Mouse (Mus musculus) E14TG2a.4 (cell line): ENCODE measurements around the gene Cops2.

Experiments used
- CTCF ChIP-seq: conservative IDR thresholded peaks from 2 replicates; pipeline ENCODE4 v1.5.1; 2014; ENCODE audit warnings: low read length
- NANOG ChIP-seq: IDR thresholded peaks from 2 replicates; pipeline ENCODE4 v1.6.1; 2014; ENCODE audit warnings: borderline replicate concordance, low read length, mixed read lengths

- TF ChIP-seq CTCF (no peak), NANOG (no peak)
These were observed 58.5 kb downstream of the Cops2 start for GRCm38 (mm10) chr2:125800428-125800827.
